Mouse (Mus musculus) hindbrain, embryonic 11.5 days (tissue): Measurements from ENCODE around the gene Gucd1. TPM values are rescaled to one million over a fixed set of nuclear protein-coding genes. Genes with fewer than 3 reads are reported as not detected.
"Not testable (repeated sequence)": the region's sequence is repeated elsewhere in the genome, so short reads cannot be mapped to it uniquely, and the experiment has no call there.

Experiments used
- ATAC-seq: fragments of 200-750 bp; cut with Nextera tagmentation; 2 replicates; pipeline ENCODE4 v1.8.0; 2017; ENCODE audit warnings: mild to moderate bottlenecking, moderate TSS enrichment, moderate library complexity; ENCODE audit not compliant: low FRiP score
- DNase-seq: peaks from one replicate; pipeline ENCODE4 v3.0.0-alpha.2; 2015; ENCODE audit warnings: low spot score
- H3K27ac ChIP-seq: fragments of 300-500 bp; sonication (generic); 2 replicates; pipeline ENCODE4 v1.5.1; 2014; ENCODE audit warnings: mild to moderate bottlenecking, low read depth, low read length
- H3K27me3 ChIP-seq: fragments of 300-500 bp; sonication (generic); 2 replicates; pipeline ENCODE4 v1.6.1; 2014; ENCODE audit warnings: mild to moderate bottlenecking, low read length, moderate library complexity, mixed read lengths; ENCODE audit not compliant: control insufficient read depth, insufficient read depth
- H3K36me3 ChIP-seq: fragments of 300-500 bp; sonication (generic); 2 replicates; pipeline ENCODE4 v1.6.1; 2014; ENCODE audit warnings: mild to moderate bottlenecking, low read length, moderate library complexity, mixed read lengths; ENCODE audit not compliant: control insufficient read depth, insufficient read depth
- H3K4me1 ChIP-seq: fragments of 300-500 bp; sonication (generic); replicated peaks from 2 replicates; pipeline ENCODE4 v1.6.1; 2014; ENCODE audit warnings: low read length, mixed read lengths; ENCODE audit not compliant: control insufficient read depth, insufficient read depth
- H3K4me2 ChIP-seq: fragments of 300-500 bp; sonication (generic); replicated peaks from 2 replicates; pipeline ENCODE4 v1.6.1; 2014; ENCODE audit warnings: mild to moderate bottlenecking, low read depth, low read length
- H3K4me3 ChIP-seq: fragments of 300-500 bp; sonication (generic); 2 replicates; pipeline ENCODE4 v1.5.1; 2014; ENCODE audit warnings: low read depth, low read length
- H3K9ac ChIP-seq: fragments of 300-500 bp; sonication (generic); 2 replicates; pipeline ENCODE4 v1.6.1; 2014; ENCODE audit warnings: low read depth, low read length
- H3K9me3 ChIP-seq: fragments of 300-500 bp; sonication (generic); 2 replicates; pipeline ENCODE4 v1.6.1; 2016; ENCODE audit warnings: low read length; ENCODE audit not compliant: control insufficient read depth
- WGBS: fragments of 180-500 bp; shearing (Covaris S2); extraction: QIAGEN DNeasy Blood & Tissue Kit; methylation state at CpG from one replicate; pipeline ENCODE4 v1.1.7; 2014; 5-methylcytosine and 5-hydroxymethylcytosine counted together
- polyA plus RNA-seq: library from polyadenylated mRNA; unstranded; fragments of >200 nt; fragmentation: Nextera tagmentation; extraction: Ambion mirVana; gene quantifications from 2 replicates; pipeline ENCODE4 v1.2.1, GENCODE M21; 2014

The Gucd1 gene
- polyA plus RNA-seq, 1 experiment from 2014 or later = 26.7 TPM

DNA sequence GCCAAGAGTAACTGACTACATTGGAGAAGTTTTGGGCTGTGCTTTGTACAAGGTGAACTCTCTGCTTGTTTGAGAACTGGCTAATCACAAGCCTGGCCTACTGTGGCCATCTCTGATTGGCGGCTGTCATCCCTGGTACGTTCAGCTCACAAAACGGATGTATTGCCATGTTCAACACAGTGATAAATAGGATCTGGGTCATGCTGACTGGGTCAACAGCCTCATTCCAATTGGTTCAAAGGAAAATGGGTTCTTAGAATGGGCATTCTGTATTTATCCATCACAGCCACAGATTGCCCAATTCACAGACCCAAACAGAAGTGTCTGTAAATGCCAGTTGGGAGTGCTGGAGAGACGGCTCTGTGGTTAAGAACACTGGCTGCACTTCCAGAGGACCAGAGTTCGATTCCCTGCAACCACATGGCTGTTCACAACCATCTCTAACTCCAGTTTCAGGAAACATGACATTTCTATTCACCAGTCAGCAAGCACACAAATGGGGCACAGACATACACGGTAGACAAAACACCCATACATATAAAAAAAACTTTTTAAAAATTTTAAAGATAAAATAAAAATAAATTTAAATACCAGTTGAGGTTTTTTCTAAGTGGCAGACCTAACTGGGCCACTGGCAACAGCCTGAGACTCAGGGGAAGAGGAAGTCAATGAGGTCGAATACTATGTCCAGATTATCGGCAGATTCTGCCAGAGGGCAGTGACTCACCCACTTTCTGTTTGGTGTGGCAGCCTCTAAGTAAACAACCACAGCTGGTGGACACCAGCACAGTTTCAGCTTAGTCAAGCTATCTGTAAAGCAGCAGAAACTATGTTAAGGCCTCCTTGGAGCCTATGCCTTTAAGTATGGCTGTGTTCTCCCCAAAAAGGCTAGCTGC is 13.3 kb downstream of the Gucd1 start:
- Histone ChIP-seq H3K4me2 (no peak overlapping the region), H3K4me3 (no peak overlapping the region), H3K9me3 (no peaks in the 10 kb centered on the region), H3K4me1 (no peaks in the 10 kb centered on the region), H3K9ac (no peak overlapping the region), H3K36me3 (peaks cover 5% of the 10 kb centered on the region; the same call in 1 of the 2 replicates), H3K27ac (no peak overlapping the region), H3K27me3 (no peaks in the 10 kb centered on the region)
- DNase-seq (no peak), ATAC-seq (no peak)
- WGBS = 85% methylated on average over 8 of the region's 8 CpGs

DNA sequence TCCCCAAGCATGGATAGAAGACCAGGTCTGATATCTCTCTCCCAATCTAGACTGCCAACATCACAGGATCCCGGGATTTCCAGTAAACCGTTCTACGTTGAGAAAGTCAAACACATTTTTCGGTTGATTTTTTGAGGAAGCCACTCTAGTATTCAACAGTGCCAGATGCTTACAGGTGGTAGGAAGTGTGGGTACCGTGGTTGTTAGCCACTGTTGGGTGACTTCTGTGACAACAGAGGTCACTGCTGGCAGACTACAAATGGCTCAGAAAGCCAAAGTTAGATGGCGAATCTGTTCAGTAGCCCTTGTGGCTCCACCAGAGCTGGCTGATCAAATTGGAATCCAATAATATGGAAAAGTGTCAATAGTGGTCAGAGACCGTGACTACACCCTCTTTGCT is 14.1 kb downstream of the Gucd1 start:
- no peak for DNase-seq

DNA sequence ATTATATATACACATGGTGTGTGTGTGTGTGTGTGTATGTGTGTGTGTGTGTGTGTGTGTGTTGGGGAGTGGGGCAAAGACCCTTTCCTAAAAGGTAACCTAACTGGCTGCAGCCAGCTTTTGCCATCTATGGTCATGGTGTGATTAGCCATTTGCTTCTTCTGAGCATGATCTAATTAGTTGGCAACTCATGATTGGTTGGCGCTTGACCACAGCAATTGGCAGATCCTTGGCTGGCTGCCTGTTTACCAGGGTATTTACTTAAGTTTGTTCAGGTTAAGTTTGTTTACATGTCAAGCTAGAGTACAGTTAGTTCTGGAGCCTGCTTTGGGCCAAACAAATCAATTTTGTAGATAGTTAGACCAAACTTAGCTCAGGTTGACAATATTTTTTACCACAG is 16.1 kb downstream of the Gucd1 start:
- no peak overlapping the region for H3K9ac ChIP-seq
- 97% methylated on average over 1 of the region's 1 CpGs for WGBS
- no peaks in the 10 kb centered on the region for H3K9me3 ChIP-seq
- H3K27me3 ChIP-seq = no peaks in the 10 kb centered on the region
- H3K4me3 ChIP-seq = no peak overlapping the region
- H3K4me1 ChIP-seq = no peaks in the 10 kb centered on the region
- H3K36me3 ChIP-seq = no peaks in the 10 kb centered on the region
- no peak overlapping the region for H3K27ac ChIP-seq
- DNase-seq (no peak), ATAC-seq (no peak)
- no peak overlapping the region for H3K4me2 ChIP-seq

More for the DNA sequence above, 14.1 kb downstream of the Gucd1 start:
- H3K27ac ChIP-seq = no peak overlapping the region
- no peak overlapping the region for H3K9ac ChIP-seq
- no peaks in the 10 kb centered on the region for H3K27me3 ChIP-seq
- 95% methylated on average over 7 of the region's 7 CpGs for WGBS
- no peaks in the 10 kb centered on the region for H3K9me3 ChIP-seq
- no peaks in the 10 kb centered on the region for H3K4me1 ChIP-seq
- no peak for ATAC-seq
- H3K4me2 ChIP-seq = no peak overlapping the region
- 0 out of 2 replicates have a peak, but pooled peaks cover 2% of the 10 kb centered on the region for H3K36me3 ChIP-seq
- H3K4me3 ChIP-seq = no peak overlapping the region

DNA sequence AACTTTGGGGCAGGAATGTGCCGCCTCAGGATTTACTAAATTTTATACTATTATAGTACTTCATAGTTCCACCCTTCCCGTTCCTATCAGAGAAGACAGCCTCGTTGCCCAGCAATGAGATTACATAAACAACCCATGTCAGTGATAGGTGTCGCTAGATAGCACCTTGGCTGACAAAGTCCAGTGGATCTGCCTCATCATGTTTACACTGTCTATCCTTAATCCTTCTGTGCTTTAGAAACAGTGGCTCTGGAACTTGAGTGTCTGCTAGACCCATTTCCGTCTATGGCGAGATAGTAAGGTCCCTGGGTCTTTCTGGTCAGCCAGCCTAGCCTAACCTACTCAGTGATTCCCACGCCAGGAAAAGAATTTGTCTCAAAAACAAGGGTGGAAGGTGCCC is 17.4 kb downstream of the Gucd1 start:
- WGBS = 80% methylated on average over 7 of the region's 7 CpGs
- no peaks in the 10 kb centered on the region for H3K36me3 ChIP-seq
- H3K4me1 ChIP-seq = no peaks in the 10 kb centered on the region
- DNase-seq = no peak
- H3K9me3 ChIP-seq = no peaks in the 10 kb centered on the region
- no peak overlapping the region for H3K4me3 ChIP-seq
- H3K4me2 ChIP-seq = no peak overlapping the region
- H3K9ac ChIP-seq = no peak overlapping the region
- H3K27me3 ChIP-seq = no peaks in the 10 kb centered on the region
- H3K27ac ChIP-seq = no peak overlapping the region
- ATAC-seq = no peak

DNA sequence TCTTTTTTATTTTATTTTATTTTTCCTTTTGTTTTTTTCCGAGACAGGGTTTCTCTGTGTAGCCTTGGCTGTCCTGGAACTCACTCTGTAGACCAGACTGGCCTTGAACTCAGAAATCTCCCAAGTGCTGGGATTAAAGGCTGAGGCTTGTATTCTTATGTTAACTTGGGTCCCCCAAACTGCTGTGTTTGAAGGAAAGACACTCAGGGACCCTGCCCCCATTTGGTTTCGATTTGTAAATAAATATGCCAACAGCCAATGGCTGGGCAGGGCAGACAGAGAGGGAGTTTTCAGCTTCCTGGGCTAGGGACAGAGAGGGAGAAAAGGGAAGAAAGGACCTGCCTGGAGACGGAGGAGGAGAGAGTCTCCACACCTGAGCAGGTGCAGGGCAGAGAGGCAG is 18.0 kb downstream of the Gucd1 start:
- Histone ChIP-seq H3K27ac (no peak overlapping the region), H3K36me3 (no peaks in the 10 kb centered on the region), H3K4me2 (no peak overlapping the region), H3K27me3 (no peaks in the 10 kb centered on the region), H3K9ac (no peak overlapping the region), H3K4me3 (no peak overlapping the region), H3K9me3 (no peaks in the 10 kb centered on the region), H3K4me1 (no peaks in the 10 kb centered on the region)
- no peak for ATAC-seq
- DNase-seq = no peak
- WGBS = 59% methylated on average over 3 of the region's 3 CpGs

DNA sequence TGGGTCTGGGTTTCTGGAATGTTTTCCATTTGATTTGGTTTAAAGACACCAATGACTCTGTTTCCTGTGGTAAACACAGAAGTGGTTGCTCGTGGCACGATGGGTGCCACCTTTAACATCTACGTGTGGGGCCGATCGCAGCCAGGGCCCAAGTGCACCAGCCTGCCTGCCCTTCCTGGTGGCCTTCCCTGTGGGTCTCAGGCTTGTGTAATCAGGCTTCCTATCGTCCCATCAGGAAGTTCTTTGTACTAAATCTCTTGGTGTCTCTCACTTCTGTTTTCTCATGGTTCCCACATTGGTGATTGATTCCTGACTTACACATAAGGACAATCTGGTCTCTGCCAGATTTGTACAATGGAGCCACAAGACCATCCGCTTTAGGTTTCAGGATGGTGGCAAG is 18.6 kb downstream of the Gucd1 start:
- H3K27ac ChIP-seq, H3K27me3 ChIP-seq, ATAC-seq, H3K36me3 ChIP-seq, H3K4me3 ChIP-seq, H3K9me3 ChIP-seq, H3K4me2 ChIP-seq, DNase-seq, H3K9ac ChIP-seq, H3K4me1 ChIP-seq: not testable (repeated sequence)
- WGBS = 89% methylated on average over 7 of the region's 7 CpGs

DNA sequence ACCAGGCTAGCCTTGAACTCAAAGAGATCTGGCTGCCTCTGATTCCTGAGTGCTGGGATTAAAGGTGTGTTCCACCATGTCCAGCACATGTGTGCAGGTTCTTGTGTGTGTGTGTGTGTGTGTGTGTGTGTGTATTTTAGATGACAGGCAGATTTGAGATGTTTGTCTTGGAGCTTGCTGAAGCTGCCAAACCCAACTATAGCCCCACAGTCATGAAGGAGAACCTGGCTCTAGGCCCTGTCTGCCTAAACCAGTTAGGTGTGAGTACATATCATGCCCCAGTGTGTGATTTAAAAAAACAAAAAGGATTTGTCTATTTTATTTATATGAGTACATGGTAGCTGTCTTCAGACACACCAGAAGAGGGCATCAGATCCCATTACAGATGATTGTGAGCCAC is 21.9 kb downstream of the Gucd1 start:
- ATAC-seq = no peak
- no peaks in the 10 kb centered on the region for H3K36me3 ChIP-seq
- H3K4me1 ChIP-seq = no peaks in the 10 kb centered on the region
- H3K27ac ChIP-seq = no peak overlapping the region
- H3K4me2 ChIP-seq = no peak overlapping the region
- H3K9ac ChIP-seq = no peak overlapping the region
- H3K4me3 ChIP-seq = no peak overlapping the region
- no peaks in the 10 kb centered on the region for H3K27me3 ChIP-seq
- no peak for DNase-seq
- H3K9me3 ChIP-seq = no peaks in the 10 kb centered on the region

DNA sequence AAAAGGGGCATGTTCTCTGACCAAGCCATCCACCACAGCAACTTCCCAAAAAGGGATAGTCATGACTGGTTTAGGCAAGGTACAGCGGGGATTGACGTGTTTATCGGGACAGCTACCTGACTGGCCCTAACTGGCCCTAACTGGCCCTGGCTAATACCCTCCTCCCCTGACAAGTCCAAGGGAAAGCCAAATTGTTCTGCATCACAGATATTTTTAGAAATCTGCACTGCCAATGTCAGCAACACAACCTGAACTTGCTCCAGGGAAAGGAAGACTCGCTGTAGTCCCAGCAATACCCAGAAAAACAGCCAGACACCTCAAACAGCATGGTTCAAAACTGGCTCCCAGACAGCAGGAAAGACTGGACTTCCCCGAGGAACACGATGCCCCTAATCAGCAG is 22.5 kb downstream of the Gucd1 start:
- no peaks in the 10 kb centered on the region for H3K27me3 ChIP-seq
- no peaks in the 10 kb centered on the region for H3K36me3 ChIP-seq
- no peak overlapping the region for H3K9ac ChIP-seq
- ATAC-seq (no peak), DNase-seq (no peak)
- H3K4me2 ChIP-seq = no peak overlapping the region
- 78% methylated on average over 6 of the region's 6 CpGs for WGBS
- H3K4me3 ChIP-seq = no peak overlapping the region
- no peak overlapping the region for H3K27ac ChIP-seq
- H3K4me1 ChIP-seq = no peaks in the 10 kb centered on the region
- no peaks in the 10 kb centered on the region for H3K9me3 ChIP-seq

DNA sequence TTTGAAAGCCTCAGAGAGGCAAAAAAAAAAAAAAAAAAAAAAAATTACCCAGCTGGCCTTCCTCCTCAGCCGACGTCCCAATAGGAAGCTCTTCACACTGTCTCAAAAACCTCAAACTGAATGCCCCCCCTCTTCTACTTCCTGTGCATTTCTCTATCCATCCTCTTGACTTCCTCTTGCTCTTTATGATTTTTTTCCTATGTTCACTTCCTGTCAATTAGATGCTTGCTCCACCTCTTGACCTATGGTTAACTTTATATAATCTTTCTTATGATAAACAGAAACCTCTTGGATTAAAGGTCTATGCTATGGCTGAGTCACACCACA is 25.9 kb downstream of the Gucd1 start:
- no peaks in the 10 kb centered on the region for H3K36me3 ChIP-seq
- no peak overlapping the region for H3K9ac ChIP-seq
- DNase-seq = no peak
- no peak for ATAC-seq
- no peak overlapping the region for H3K4me3 ChIP-seq
- H3K27me3 ChIP-seq = no peaks in the 10 kb centered on the region
- no peak overlapping the region for H3K27ac ChIP-seq
- 82% methylated on average over 2 of the region's 2 CpGs for WGBS
- H3K4me2 ChIP-seq = no peak overlapping the region
- no peaks in the 10 kb centered on the region for H3K9me3 ChIP-seq
- H3K4me1 ChIP-seq = no peaks in the 10 kb centered on the region
